37 mouse cellular contexts compared by ENCODE assay signal in genomic region chr2:132093298-132093697, GRCm38 (mm10). TPM values are rescaled to one million over a fixed set of nuclear protein-coding genes. Genes with fewer than 3 reads are reported as not detected.
DNase-seq lines count a peak whose midpoint lies in the region; ATAC-seq and TF ChIP-seq lines count a peak whose summit lies in the region.
"Had no signal": no experiment of that assay in that cellular context is flagged by ENCODE, and none has a peak within 500 bp of the region (broad histone marks: within the 10 kb centered on the region; RNA-seq: fewer than 3 reads in every experiment).

No protein-coding gene starts in this region.

- TF ChIP-seq EP300 in stomach, postnatal 0 days (optimal IDR thresholded peaks at IDR 0.05): no peak

- TF ChIP-seq CTCF in stomach, postnatal 0 days (IDR thresholded peaks at IDR 0.05; ENCODE audit: low read depth): no peak

- H3K36me3 ChIP-seq in intestine, embryonic 16.5 days (ENCODE audit: control insufficient read depth, insufficient read depth, low read length): peaks cover 4% of the 10 kb centered on the region; the same call in 1 of the 2 replicates
- H3K36me3 ChIP-seq in intestine, embryonic 15.5 days: no peaks in the 10 kb centered on the region
- H3K36me3 ChIP-seq in liver, embryonic 16.5 days (ENCODE audit: control insufficient read depth, insufficient read depth): no peaks in the 10 kb centered on the region
- no peaks in the 10 kb centered on the region; the same call in 1 of the 2 replicates for H3K36me3 ChIP-seq in stomach, postnatal 0 days (ENCODE audit: control insufficient read depth, insufficient read depth, low read length)
- H3K36me3 ChIP-seq: lung, embryonic 15.5 days; stomach, embryonic 15.5 days had no signal

- peaks cover 4% of the 10 kb centered on the region; the same call in 1 of the 2 replicates for H3K4me1 ChIP-seq in intestine, embryonic 16.5 days (ENCODE audit: control insufficient read depth, insufficient read depth, low read length)
- no peaks in the 10 kb centered on the region for H3K4me1 ChIP-seq in intestine, embryonic 15.5 days (replicated peaks)
- peaks cover 3% of the 10 kb centered on the region; the same call in 1 of the 2 replicates for H3K4me1 ChIP-seq in liver, embryonic 16.5 days (ENCODE audit: control insufficient read depth, low read depth, low read length)
- no peaks in the 10 kb centered on the region for H3K4me1 ChIP-seq in stomach, postnatal 0 days (replicated peaks; ENCODE audit: control insufficient read depth, insufficient read depth)
- H3K4me1 ChIP-seq: hindbrain, embryonic 15.5 days; midbrain, embryonic 15.5 days; stomach, embryonic 15.5 days had no signal

- no peaks in the 10 kb centered on the region for H3K27me3 ChIP-seq in intestine, embryonic 16.5 days (replicated peaks; ENCODE audit: control insufficient read depth, insufficient read depth, low read length)
- no peaks in the 10 kb centered on the region for H3K27me3 ChIP-seq in intestine, embryonic 15.5 days (replicated peaks)
- H3K27me3 ChIP-seq in liver, embryonic 16.5 days (ENCODE audit: control insufficient read depth, insufficient read depth, low read depth, low read length): no peaks in the 10 kb centered on the region
- no peaks in the 10 kb centered on the region for H3K27me3 ChIP-seq in stomach, postnatal 0 days (ENCODE audit: control insufficient read depth, insufficient read depth, low read length)
- H3K27me3 ChIP-seq: embryonic facial prominence, embryonic 13.5 days; heart, embryonic 12.5 days; hindbrain, embryonic 15.5 days; limb, embryonic 15.5 days; lung, embryonic 15.5 days; midbrain, embryonic 15.5 days; Patski; stomach, embryonic 15.5 days had no signal

- WGBS in intestine, embryonic 16.5 days: 92% methylated on average over 1 of the region's 1 CpGs
- WGBS in intestine, embryonic 15.5 days: 94% methylated on average over 1 of the region's 1 CpGs
- 62% methylated on average over 1 of the region's 1 CpGs for WGBS in liver, embryonic 16.5 days (ENCODE audit: insufficient replicate concordance)
- 100% methylated on average over 1 of the region's 1 CpGs for WGBS in stomach, postnatal 0 days

- no peak overlapping the region for H3K9ac ChIP-seq in intestine, embryonic 16.5 days (ENCODE audit: low read depth, low read length)
- no peak overlapping the region for H3K9ac ChIP-seq in intestine, embryonic 15.5 days
- H3K9ac ChIP-seq in liver, embryonic 16.5 days (ENCODE audit: low read depth, low read length): no peak overlapping the region
- H3K9ac ChIP-seq in stomach, postnatal 0 days (ENCODE audit: low read length): no peak overlapping the region
- H3K9ac ChIP-seq: embryonic facial prominence, embryonic 13.5 days; heart, embryonic 12.5 days; hindbrain, embryonic 15.5 days; limb, embryonic 15.5 days; lung, embryonic 15.5 days; midbrain, embryonic 15.5 days; stomach, embryonic 15.5 days had no signal

- DNase-seq in ovary, adult 18-20 months (ENCODE audit: low spot score): peak; percentile 33
- DNase-seq in ovary, postnatal 14 days (ENCODE audit: low spot score): no peak
- DNase-seq in stomach, postnatal 0 days (ENCODE audit: low spot score): no peak
- no peak for DNase-seq in cerebellum, postnatal 14 days
- no peak for DNase-seq in embryo, embryonic 10 days (ENCODE audit: low spot score)
- DNase-seq: adrenal gland, postnatal 25 days; cerebellum, adult 8-10 months; cerebellum, postnatal 36 days; embryo, embryonic 11 days; gastrocnemius, adult 2 months; gastrocnemius, postnatal 36 days; heart, adult 2 months; heart, postnatal 4 days; kidney, adult 8-10 months; kidney, postnatal 14 days; layer of hippocampus, adult 9-11 months; lung, postnatal 4 days; retina, postnatal 1 day; right cerebral cortex, postnatal 14 days; thymus, postnatal 14 days had no signal

- no peak overlapping the region for H3K4me2 ChIP-seq in intestine, embryonic 16.5 days (ENCODE audit: low read depth, low read length)
- H3K4me2 ChIP-seq in intestine, embryonic 15.5 days (replicated peaks): no peak overlapping the region
- no peak overlapping the region for H3K4me2 ChIP-seq in liver, embryonic 16.5 days (ENCODE audit: low read depth, low read length)
- H3K4me2 ChIP-seq in stomach, postnatal 0 days (replicated peaks; ENCODE audit: low read depth): no peak overlapping the region
- H3K4me2 ChIP-seq: embryonic facial prominence, embryonic 13.5 days; heart, embryonic 12.5 days; hindbrain, embryonic 15.5 days; limb, embryonic 15.5 days; lung, embryonic 15.5 days; midbrain, embryonic 15.5 days; stomach, embryonic 15.5 days had no signal

- peak overlapping the region; percentile 63; the same call in 1 of the 2 replicates for H3K27ac ChIP-seq in intestine, embryonic 16.5 days (ENCODE audit: low read length)
- H3K27ac ChIP-seq in intestine, embryonic 15.5 days: no peak overlapping the region
- peak overlapping the region; percentile 38; the same call in 1 of the 2 replicates for H3K27ac ChIP-seq in liver, embryonic 16.5 days (ENCODE audit: low read length)
- peak overlapping the region; percentile 41 for H3K27ac ChIP-seq in stomach, postnatal 0 days (replicated peaks)
- H3K27ac ChIP-seq: embryonic facial prominence, embryonic 13.5 days; gastrocnemius, adult 2 months; heart, adult 2 months; hindbrain, embryonic 15.5 days; limb, embryonic 10.5 days; limb, embryonic 15.5 days; lung, embryonic 15.5 days; midbrain, embryonic 10.5 days; midbrain, embryonic 15.5 days; stomach, embryonic 15.5 days had no signal

- no peaks in the 10 kb centered on the region for H3K9me3 ChIP-seq in intestine, embryonic 16.5 days (ENCODE audit: control insufficient read depth, low read length)
- H3K9me3 ChIP-seq in intestine, embryonic 15.5 days: no peaks in the 10 kb centered on the region
- no peaks in the 10 kb centered on the region for H3K9me3 ChIP-seq in liver, embryonic 16.5 days (replicated peaks; ENCODE audit: control insufficient read depth, low read length)
- H3K9me3 ChIP-seq in stomach, postnatal 0 days (ENCODE audit: control insufficient read depth, low read length): no peaks in the 10 kb centered on the region
- H3K9me3 ChIP-seq: embryonic facial prominence, embryonic 13.5 days; G1E; heart, embryonic 12.5 days; hindbrain, embryonic 15.5 days; limb, embryonic 10.5 days; limb, embryonic 15.5 days; lung, embryonic 15.5 days; midbrain, embryonic 10.5 days; midbrain, embryonic 15.5 days; stomach, embryonic 15.5 days had no signal

- H3K4me3 ChIP-seq in intestine, embryonic 16.5 days (ENCODE audit: low read length): no peak overlapping the region
- no peak overlapping the region for H3K4me3 ChIP-seq in intestine, embryonic 15.5 days (replicated peaks)
- H3K4me3 ChIP-seq in liver, embryonic 16.5 days (ENCODE audit: low read depth, low read length): no peak overlapping the region
- H3K4me3 ChIP-seq in stomach, postnatal 0 days (ENCODE audit: low read depth, low read length): no peak overlapping the region
- H3K4me3 ChIP-seq: embryonic facial prominence, embryonic 13.5 days; erythroblast, embryonic 14.5 days; gastrocnemius, adult 2 months; heart, adult 2 months; heart, embryonic 12.5 days; hindbrain, embryonic 15.5 days; limb, embryonic 10.5 days; limb, embryonic 15.5 days; lung, embryonic 15.5 days; midbrain, embryonic 10.5 days; midbrain, embryonic 15.5 days; stomach, embryonic 15.5 days had no signal

- no peak for ATAC-seq in intestine, embryonic 16.5 days
- no peak for ATAC-seq in intestine, embryonic 15.5 days
- ATAC-seq in liver, embryonic 16.5 days (ENCODE audit: low read depth): no peak; the same call in 1 of the 2 replicates
- ATAC-seq in stomach, postnatal 0 days (ENCODE audit: low FRiP score, low TSS enrichment): no peak
- ATAC-seq: forebrain, embryonic 16.5 days; inflammation-experienced regulatory T-cells, adult 6 months; midbrain, embryonic 15.5 days; Patski had no signal

RNA-seq across cellular contexts. Expression of gene Slc23a2, which starts 51.6 kb away (rescaled TPM):
- 12.0 and 13.5 TPM in 2 replicates for polyA plus RNA-seq in intestine, embryonic 16.5 days (2015; fragmentation: Nextera tagmentation; extraction: Ambion mirVana)
- polyA plus RNA-seq in intestine, embryonic 15.5 days (2015; fragmentation: Nextera tagmentation; extraction: Ambion mirVana): 12.8 and 13.0 TPM in 2 replicates
- 2.7 and 4.1 TPM in 2 replicates for polyA plus RNA-seq in liver, embryonic 16.5 days (2015; fragmentation: Nextera tagmentation; extraction: Ambion mirVana)
- polyA plus RNA-seq in stomach, postnatal 0 days (2015; fragmentation: Nextera tagmentation; extraction: Ambion mirVana): 5.4 and 5.6 TPM in 2 replicates
- polyA plus RNA-seq: erythroblast, embryonic 14.5 days had no signal
